Mouse (Mus musculus) embryonic facial prominence, embryonic 14.5 days (tissue): Measurements from ENCODE around the gene Ppil4. TPM values are rescaled to one million over a fixed set of nuclear protein-coding genes. Genes with fewer than 3 reads are reported as not detected.
A peak's percentile ranks its signal among the peaks of the same experiment; 100 is the strongest.

Experiments
- ATAC-seq: fragments of 200-750 bp; cut with Nextera tagmentation; 2 replicates; pipeline ENCODE4 v1.8.0; 2017; ENCODE audit warnings: low read depth, moderate number of reproducible peaks, moderate TSS enrichment
- DNase-seq: peaks from one replicate; pipeline ENCODE4 v3.0.0-alpha.2; 2015; ENCODE audit warnings: low spot score
- H3K27ac ChIP-seq: fragments of 300-500 bp; sonication (generic); replicated peaks from 2 replicates; pipeline ENCODE4 v1.5.1; 2014; ENCODE audit warnings: low read depth, mild to moderate bottlenecking, low read length, moderate library complexity
- H3K27me3 ChIP-seq: fragments of 300-500 bp; sonication (generic); replicated peaks from 2 replicates; pipeline ENCODE4 v1.6.1; 2014; ENCODE audit warnings: low read length; ENCODE audit not compliant: control insufficient read depth, insufficient read depth
- H3K36me3 ChIP-seq: fragments of 300-500 bp; sonication (generic); 2 replicates; pipeline ENCODE4 v1.6.1; 2014; ENCODE audit warnings: low read length, mixed read lengths; ENCODE audit not compliant: control insufficient read depth, insufficient read depth
- H3K4me1 ChIP-seq: fragments of 300-500 bp; sonication (generic); 2 replicates; pipeline ENCODE4 v1.6.1; 2014; ENCODE audit warnings: antibody characterized with exemption, low read length; ENCODE audit not compliant: control insufficient read depth, insufficient read depth
- H3K4me2 ChIP-seq: fragments of 300-500 bp; sonication (generic); 2 replicates; pipeline ENCODE4 v1.6.1; 2014; ENCODE audit warnings: low read depth, mild to moderate bottlenecking, low read length, moderate library complexity, mixed read lengths
- H3K4me3 ChIP-seq: fragments of 300-500 bp; sonication (generic); 2 replicates; pipeline ENCODE4 v1.5.1; 2014; ENCODE audit warnings: low read depth, mild to moderate bottlenecking, low read length
- H3K9ac ChIP-seq: fragments of 300-500 bp; sonication (generic); 2 replicates; pipeline ENCODE4 v1.6.1; 2014; ENCODE audit warnings: low read depth, mild to moderate bottlenecking, low read length, moderate library complexity, mixed read lengths
- H3K9me3 ChIP-seq: fragments of 300-500 bp; sonication (generic); 2 replicates; pipeline ENCODE4 v1.6.1; 2016; ENCODE audit warnings: low read length; ENCODE audit not compliant: control insufficient read depth
- WGBS: fragments of 180-500 bp; shearing (Covaris S2); extraction: QIAGEN DNeasy Blood & Tissue Kit; methylation state at CpG from one replicate; pipeline ENCODE4 v1.1.7; 2014; 5-methylcytosine and 5-hydroxymethylcytosine counted together
- polyA plus RNA-seq: library from polyadenylated mRNA; unstranded; fragments of >200 nt; fragmentation: Nextera tagmentation; extraction: Ambion mirVana; gene quantifications from 2 replicates; pipeline ENCODE4 v1.2.1, GENCODE M21; 2014

Gene Ppil4
- polyA plus RNA-seq, 1 experiment from 2014 or later = 32.8 TPM

DNA sequence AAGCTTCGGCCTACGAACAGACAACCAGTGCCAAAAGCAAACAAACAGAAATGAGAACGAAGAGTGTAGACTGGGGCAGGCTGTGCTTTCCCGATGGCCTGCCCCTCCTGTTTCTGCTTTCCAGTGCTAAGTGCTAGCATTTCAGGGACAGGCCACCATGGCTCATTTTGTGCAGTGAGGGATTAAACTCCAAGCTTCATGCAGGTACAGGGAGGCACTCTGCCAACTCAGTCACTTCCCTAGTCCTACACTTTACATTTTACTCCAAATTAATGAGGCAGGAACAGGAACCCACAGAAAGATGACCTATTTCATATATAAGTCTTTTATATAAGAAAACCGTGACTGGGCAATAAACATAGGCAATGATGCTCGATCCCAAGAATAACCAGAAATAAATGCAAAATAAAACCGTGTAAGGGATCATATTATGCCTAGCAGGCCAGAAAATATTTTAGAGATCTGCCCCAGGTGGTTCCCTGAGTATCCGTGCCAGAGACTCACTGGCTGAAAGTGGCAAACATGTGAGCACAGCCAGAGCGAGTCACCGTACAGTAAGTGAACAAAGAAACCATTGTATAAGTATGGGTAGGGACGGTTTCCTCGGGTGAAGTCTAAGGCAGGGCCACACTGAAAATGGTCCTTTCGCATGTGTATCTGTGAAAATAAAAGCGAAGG is 68.7 kb downstream of the Ppil4 start:
- Histone ChIP-seq H3K27ac (peak overlapping the region; percentile 35; the same call in 1 of the 2 replicates), H3K4me3 (no peak overlapping the region), H3K9me3 (no peaks in the 10 kb centered on the region), H3K4me1 (no peaks in the 10 kb centered on the region), H3K27me3 (peaks cover 2% of the 10 kb centered on the region), H3K9ac (no peak overlapping the region), H3K4me2 (no peak overlapping the region), H3K36me3 (no peaks in the 10 kb centered on the region)
- WGBS = 60% methylated on average over 14 of the region's 14 CpGs
- DNase-seq (peak; percentile 32), ATAC-seq (peak; percentile 53; the same call in 1 of the 2 replicates)

DNA sequence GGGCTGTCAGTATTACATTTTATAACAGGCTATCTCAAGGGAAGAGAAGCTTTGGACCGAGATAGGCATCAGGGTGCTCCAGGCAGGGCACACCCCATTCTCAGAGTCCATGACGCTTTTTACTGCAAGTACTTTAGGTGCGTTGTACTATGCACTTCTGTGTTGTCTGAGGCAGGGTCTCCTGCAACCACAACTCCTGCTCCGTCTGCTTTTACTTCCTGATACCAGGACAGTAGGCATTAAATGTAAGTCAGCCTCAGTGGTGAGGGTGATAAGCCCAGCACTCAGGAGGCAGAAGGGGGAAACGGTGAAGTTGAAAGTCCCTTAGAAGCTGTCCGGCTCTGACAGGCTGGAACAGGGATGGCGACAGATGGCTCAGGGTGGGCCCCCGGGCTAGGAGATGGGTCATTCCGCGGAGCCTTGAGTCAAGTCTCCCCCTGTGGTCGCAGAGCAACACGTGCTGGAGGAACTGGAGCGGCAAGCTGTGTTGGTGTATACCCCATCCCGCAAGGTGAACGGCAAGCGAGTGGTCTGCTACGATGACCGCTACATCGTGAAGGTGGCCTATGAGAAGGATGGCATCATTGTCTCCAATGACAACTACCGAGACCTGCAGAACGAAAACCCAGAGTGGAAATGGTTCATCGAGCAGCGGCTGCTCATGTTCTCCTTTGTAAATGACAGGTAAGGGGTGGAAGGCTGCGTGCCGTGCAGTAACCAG is 69.4 kb downstream of the Ppil4 start:
- 90% methylated on average over 25 of the region's 25 CpGs for WGBS
- H3K9ac ChIP-seq = no peak overlapping the region
- peaks cover 9% of the 10 kb centered on the region for H3K27me3 ChIP-seq
- no peaks in the 10 kb centered on the region for H3K36me3 ChIP-seq
- 0 out of 2 replicates have a peak overlapping the region, but pooled peaks have one; percentile 35 for H3K27ac ChIP-seq
- 0 out of 2 replicates have a peak, but pooled peaks cover 2% of the 10 kb centered on the region for H3K4me1 ChIP-seq
- DNase-seq (no peak), ATAC-seq (no peak)
- H3K4me3 ChIP-seq = no peak overlapping the region
- H3K9me3 ChIP-seq = no peaks in the 10 kb centered on the region
- H3K4me2 ChIP-seq = no peak overlapping the region

DNA sequence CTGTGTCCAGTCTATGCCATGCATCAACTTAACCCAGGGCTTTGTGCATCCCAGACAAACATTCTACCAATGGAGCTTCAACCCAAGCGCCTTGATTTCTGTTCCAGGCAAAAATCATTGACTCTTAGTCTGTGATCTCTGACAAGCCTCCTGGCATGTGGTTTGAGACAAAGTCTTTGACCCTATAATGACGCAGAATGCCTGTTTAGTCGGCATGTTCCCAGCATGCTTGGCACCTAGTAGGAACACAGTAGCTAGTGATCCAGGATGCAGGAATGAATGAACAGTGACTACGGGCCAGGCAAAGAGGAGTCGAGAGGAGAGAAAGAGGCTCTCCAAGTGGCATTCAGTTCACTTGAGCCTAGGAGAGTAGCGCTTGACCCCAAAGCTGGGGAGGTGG is 70.7 kb downstream of the Ppil4 start:
- no peak for DNase-seq
- 95% methylated on average over 6 of the region's 6 CpGs for WGBS
- H3K4me3 ChIP-seq = no peak overlapping the region

DNA sequence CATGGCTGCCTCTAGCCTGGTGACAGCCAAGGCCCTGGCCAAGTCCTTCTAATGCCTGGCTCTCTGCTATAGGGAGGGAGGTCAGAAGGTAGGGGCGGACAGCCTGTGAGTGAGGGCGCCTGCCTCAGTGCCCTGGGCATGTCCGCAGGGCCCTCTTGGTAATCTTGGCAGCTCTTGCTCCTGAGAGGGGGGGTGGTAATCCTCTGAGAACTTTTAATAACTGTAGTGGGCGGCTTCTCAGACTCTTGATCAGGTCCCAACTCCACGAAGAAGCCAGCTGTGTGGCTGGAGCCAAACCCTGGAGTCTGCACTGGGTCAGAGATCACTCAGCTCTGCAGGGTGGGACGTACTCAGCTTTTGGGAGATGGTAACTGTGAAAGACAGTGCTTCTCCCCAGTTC is 71.5 kb downstream of the Ppil4 start:
- 69% methylated on average over 6 of the region's 6 CpGs for WGBS
- DNase-seq (no peak), ATAC-seq (0 out of 2 replicates have a peak, but pooled peaks have one; percentile 9)

More for the DNA sequence above, 70.7 kb downstream of the Ppil4 start:
- Histone ChIP-seq H3K9me3 (no peaks in the 10 kb centered on the region), H3K4me2 (no peak overlapping the region), H3K4me1 (0 out of 2 replicates have a peak, but pooled peaks cover 7% of the 10 kb centered on the region), H3K27ac (no peak overlapping the region), H3K9ac (no peak overlapping the region), H3K36me3 (no peaks in the 10 kb centered on the region), H3K27me3 (peaks cover 22% of the 10 kb centered on the region)
- no peak for ATAC-seq

DNA sequence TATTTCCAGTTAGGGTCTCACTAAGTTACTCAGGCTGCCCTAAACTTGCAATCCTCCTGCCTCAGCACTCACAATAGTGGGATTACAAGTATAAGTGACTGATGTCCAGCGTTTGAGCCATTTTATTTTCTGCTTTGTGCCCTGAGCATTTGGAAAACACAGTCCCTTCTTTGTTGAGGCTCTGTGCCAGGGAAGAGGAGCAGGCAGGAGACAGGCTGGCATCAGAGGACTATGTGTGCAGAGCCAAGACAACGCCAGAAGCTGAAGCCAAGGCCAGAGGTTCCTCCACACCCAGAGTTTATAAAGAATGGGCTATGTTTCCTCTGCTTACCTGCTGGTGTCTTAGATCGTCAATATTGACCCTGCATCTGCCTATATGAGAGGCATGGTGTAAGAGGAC is 72.1 kb downstream of the Ppil4 start:
- WGBS = 83% methylated on average over 3 of the region's 3 CpGs
- Histone ChIP-seq H3K4me2 (no peak overlapping the region), H3K27me3 (peaks cover 25% of the 10 kb centered on the region), H3K27ac (no peak overlapping the region), H3K36me3 (no peaks in the 10 kb centered on the region), H3K4me3 (no peak overlapping the region), H3K9ac (no peak overlapping the region), H3K4me1 (0 out of 2 replicates have a peak, but pooled peaks cover 7% of the 10 kb centered on the region), H3K9me3 (no peaks in the 10 kb centered on the region)
- ATAC-seq (no peak), DNase-seq (no peak)

More for the DNA sequence above, 71.5 kb downstream of the Ppil4 start:
- no peak overlapping the region for H3K4me2 ChIP-seq
- 0 out of 2 replicates have a peak, but pooled peaks cover 7% of the 10 kb centered on the region for H3K4me1 ChIP-seq
- H3K4me3 ChIP-seq = no peak overlapping the region
- no peaks in the 10 kb centered on the region for H3K36me3 ChIP-seq
- H3K9ac ChIP-seq = no peak overlapping the region
- no peak overlapping the region for H3K27ac ChIP-seq
- H3K9me3 ChIP-seq = no peaks in the 10 kb centered on the region
- peaks cover 25% of the 10 kb centered on the region for H3K27me3 ChIP-seq

DNA sequence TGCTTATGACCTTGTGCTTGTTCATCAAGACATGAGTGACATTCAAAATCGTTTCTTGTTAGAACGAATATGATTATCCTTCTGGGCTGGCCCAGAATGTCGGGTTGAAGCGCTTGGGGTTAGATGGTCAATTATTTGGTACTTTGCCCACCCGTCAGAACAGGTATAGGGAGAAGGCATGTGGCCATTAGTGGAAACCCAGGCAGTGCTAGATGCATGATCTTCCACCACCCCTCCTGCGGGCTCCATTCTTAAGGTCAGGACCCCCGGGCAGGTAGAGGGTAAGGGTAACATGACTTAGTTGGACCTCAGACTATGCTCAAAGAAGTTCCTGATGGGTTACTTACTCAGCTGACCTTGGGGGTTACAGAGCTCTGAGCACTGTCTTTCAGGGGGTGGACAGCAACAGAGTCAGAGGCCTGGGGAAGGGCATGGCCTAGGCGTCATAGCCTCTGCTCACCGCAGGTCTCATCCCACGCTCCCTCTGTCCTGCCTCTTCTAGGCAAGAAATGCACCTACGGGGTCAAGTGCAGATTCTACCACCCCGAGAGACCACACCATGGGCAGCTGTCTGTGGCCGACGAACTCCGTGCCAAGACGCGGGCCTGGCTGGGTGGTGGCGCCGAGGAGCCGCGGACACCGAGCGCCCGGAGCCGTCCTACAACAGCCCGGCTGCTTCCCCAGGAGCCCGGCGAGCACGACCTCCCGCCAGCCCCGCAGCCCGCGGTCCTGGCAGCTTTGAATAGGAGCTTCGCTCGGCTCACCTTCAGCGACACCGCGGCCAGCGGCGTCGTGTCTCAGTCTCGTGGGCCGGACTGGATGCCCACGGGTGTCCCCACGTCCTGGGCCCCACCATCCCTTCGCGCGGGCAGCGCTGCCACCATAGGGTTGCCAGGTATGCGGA is 74.3 kb downstream of the Ppil4 start:
- peak; percentile 53; the same call in 1 of the 2 replicates for ATAC-seq
- Histone ChIP-seq H3K4me1 (0 out of 2 replicates have a peak, but pooled peaks cover 7% of the 10 kb centered on the region), H3K9ac (peak overlapping the region; percentile 57), H3K27ac (no peak overlapping the region), H3K4me3 (peak overlapping the region; percentile 39), H3K4me2 (peak overlapping the region; percentile 73), H3K27me3 (peaks cover 25% of the 10 kb centered on the region), H3K36me3 (no peaks in the 10 kb centered on the region), H3K9me3 (no peaks in the 10 kb centered on the region)
- WGBS = 25% methylated on average over 33 of the region's 50 CpGs
- DNase-seq = no peak

DNA sequence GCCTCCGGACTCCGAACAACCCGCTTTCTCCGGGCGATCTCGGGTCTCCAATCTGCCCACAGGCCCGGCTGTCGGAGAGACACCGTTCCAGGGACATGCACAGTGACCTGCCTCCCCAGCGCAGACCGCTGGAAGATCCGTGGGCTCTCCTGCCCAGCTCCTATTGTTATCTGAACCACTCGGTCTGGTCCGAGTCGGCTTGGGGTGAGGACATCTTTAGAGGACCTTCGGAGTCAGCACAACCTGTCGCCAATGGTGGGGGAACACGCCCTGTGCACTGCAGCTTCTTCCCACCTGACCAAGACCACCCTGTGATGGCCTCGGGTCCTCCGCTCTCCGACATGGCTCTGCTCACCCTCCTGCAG is 75.0 kb downstream of the Ppil4 start:
- WGBS = 24% methylated on average over 21 of the region's 21 CpGs
- H3K9ac ChIP-seq = peak overlapping the region; percentile 57
- DNase-seq = no peak

DNA sequence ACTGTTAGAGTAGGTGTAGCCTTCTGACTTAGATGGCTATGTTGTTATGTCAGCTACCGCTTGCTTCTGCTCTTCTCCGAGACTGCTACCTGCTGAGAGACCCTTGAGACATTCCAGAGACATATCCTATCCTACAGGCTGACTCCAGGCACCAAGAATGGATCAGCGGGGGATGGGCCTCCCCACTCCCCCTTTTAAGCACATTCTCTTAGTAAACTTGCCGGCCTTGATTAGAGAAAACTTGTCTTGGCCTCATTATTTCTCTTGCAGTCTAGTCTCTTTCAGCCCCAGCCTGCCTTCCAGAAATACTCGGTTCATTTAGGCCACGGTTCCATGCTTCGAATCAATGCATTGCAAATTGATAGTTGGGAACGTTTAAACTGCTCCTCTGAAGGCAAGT is 77.1 kb downstream of the Ppil4 start:
- H3K9ac ChIP-seq = no peak overlapping the region
- no peaks in the 10 kb centered on the region for H3K36me3 ChIP-seq
- no peaks in the 10 kb centered on the region for H3K9me3 ChIP-seq
- WGBS = 59% methylated on average over 8 of the region's 8 CpGs
- no peak overlapping the region for H3K4me2 ChIP-seq
- DNase-seq = no peak
- 0 out of 2 replicates have a peak, but pooled peaks cover 7% of the 10 kb centered on the region for H3K4me1 ChIP-seq
- no peak overlapping the region for H3K27ac ChIP-seq
- ATAC-seq = no peak
- no peak overlapping the region for H3K4me3 ChIP-seq
- H3K27me3 ChIP-seq = peaks cover 25% of the 10 kb centered on the region

More for the DNA sequence above, 75.0 kb downstream of the Ppil4 start:
- Histone ChIP-seq H3K4me1 (0 out of 2 replicates have a peak, but pooled peaks cover 7% of the 10 kb centered on the region), H3K27me3 (peaks cover 25% of the 10 kb centered on the region), H3K9me3 (no peaks in the 10 kb centered on the region), H3K27ac (no peak overlapping the region), H3K36me3 (no peaks in the 10 kb centered on the region), H3K4me2 (peak overlapping the region; percentile 73), H3K4me3 (peak overlapping the region; percentile 39)
- ATAC-seq = no peak
